Mouse (Mus musculus) liver, embryonic 14.5 days (tissue): ENCODE results near the gene Cog4.

Source experiments
- CTCF ChIP-seq: IDR thresholded peaks from 2 replicates; pipeline ENCODE4 v1.5.1; 2016; ENCODE audit warnings: antibody characterized with exemption, low read depth, control low read depth
- EP300 ChIP-seq: IDR thresholded peaks from 2 replicates; pipeline ENCODE4 v1.6.1; 2016; ENCODE audit warnings: antibody characterized with exemption, low read depth

- no peak for TF ChIP-seq CTCF
- TF ChIP-seq EP300 = no peak
Measured at GRCm38 (mm10) chr8:110886634-110887033, 40.2 kb downstream of the Cog4 start.
